Mouse (Mus musculus) liver, embryonic 14.5 days (tissue): ENCODE data around the gene Izumo1r.

Experiments used
- CTCF ChIP-seq: IDR thresholded peaks from 2 replicates; pipeline ENCODE4 v1.5.1; 2016; ENCODE audit warnings: antibody characterized with exemption, low read depth, control low read depth
- EP300 ChIP-seq: IDR thresholded peaks from 2 replicates; pipeline ENCODE4 v1.6.1; 2016; ENCODE audit warnings: antibody characterized with exemption, low read depth

- TF ChIP-seq CTCF, result no peak
- no peak for TF ChIP-seq EP300
These were observed 13.9 kb upstream of the Izumo1r start for GRCm38 (mm10) chr9:14917661-14918060.
